Mouse (Mus musculus) intestine, postnatal 0 days (tissue): ENCODE measurements around the gene Farp1. TPM values are rescaled to one million over a fixed set of nuclear protein-coding genes. Genes with fewer than 3 reads are reported as not detected.

Source experiments
- ATAC-seq: fragments of 200-750 bp; cut with Nextera tagmentation; 2 replicates; pipeline ENCODE4 v1.8.0; 2017; ENCODE audit warnings: mild to moderate bottlenecking, moderate TSS enrichment, moderate library complexity
- H3K27ac ChIP-seq: fragments of 300-500 bp; sonication (generic); 2 replicates; pipeline ENCODE4 v1.5.1; 2014; ENCODE audit warnings: mild to moderate bottlenecking, low read depth, low read length, moderate library complexity
- H3K27me3 ChIP-seq: fragments of 300-500 bp; sonication (generic); replicated peaks from 2 replicates; pipeline ENCODE4 v1.6.1; 2014; ENCODE audit warnings: low read length, mixed read lengths; ENCODE audit not compliant: control insufficient read depth, insufficient read depth
- H3K36me3 ChIP-seq: fragments of 300-500 bp; sonication (generic); 2 replicates; pipeline ENCODE4 v1.6.1; 2014; ENCODE audit warnings: mild to moderate bottlenecking, moderate library complexity; ENCODE audit not compliant: control insufficient read depth, insufficient read depth
- H3K4me1 ChIP-seq: fragments of 300-500 bp; sonication (generic); replicated peaks from 2 replicates; pipeline ENCODE4 v1.6.1; 2014; ENCODE audit warnings: antibody characterized with exemption, low read length, mixed read lengths; ENCODE audit not compliant: control insufficient read depth, insufficient read depth
- H3K4me2 ChIP-seq: fragments of 300-500 bp; sonication (generic); replicated peaks from 2 replicates; pipeline ENCODE4 v1.6.1; 2014; ENCODE audit warnings: low read depth, mild to moderate bottlenecking, moderate library complexity
- H3K4me3 ChIP-seq: fragments of 300-500 bp; sonication (generic); 2 replicates; pipeline ENCODE4 v1.5.1; 2014; ENCODE audit warnings: low read depth, low read length
- H3K9ac ChIP-seq: fragments of 300-500 bp; sonication (generic); 2 replicates; pipeline ENCODE4 v1.6.1; 2014; ENCODE audit warnings: mild to moderate bottlenecking, low read depth, low read length
- H3K9me3 ChIP-seq: fragments of 300-500 bp; sonication (generic); 2 replicates; pipeline ENCODE4 v1.6.1; 2016; ENCODE audit warnings: mixed run types; ENCODE audit not compliant: control insufficient read depth
- CTCF ChIP-seq: sonication (generic); IDR thresholded peaks from 2 replicates; pipeline ENCODE4 v1.5.1; 2016; ENCODE audit warnings: low read depth, mild to moderate bottlenecking, control low read depth, antibody characterized with exemption, moderate library complexity
- WGBS: fragments of 180-500 bp; shearing (Covaris S2); extraction: QIAGEN DNeasy Blood & Tissue Kit; methylation state at CpG from one replicate; pipeline ENCODE4 v1.1.7; 2014; 5-methylcytosine and 5-hydroxymethylcytosine counted together
- polyA plus RNA-seq: library from polyadenylated mRNA; unstranded; fragments of >200 nt; fragmentation: Nextera tagmentation; extraction: Ambion mirVana; gene quantifications from 2 replicates; pipeline ENCODE4 v1.2.1, GENCODE M21; 2015

Gene Farp1
- polyA plus RNA-seq, 1 experiment from 2014 or later = 4.9 TPM

DNA sequence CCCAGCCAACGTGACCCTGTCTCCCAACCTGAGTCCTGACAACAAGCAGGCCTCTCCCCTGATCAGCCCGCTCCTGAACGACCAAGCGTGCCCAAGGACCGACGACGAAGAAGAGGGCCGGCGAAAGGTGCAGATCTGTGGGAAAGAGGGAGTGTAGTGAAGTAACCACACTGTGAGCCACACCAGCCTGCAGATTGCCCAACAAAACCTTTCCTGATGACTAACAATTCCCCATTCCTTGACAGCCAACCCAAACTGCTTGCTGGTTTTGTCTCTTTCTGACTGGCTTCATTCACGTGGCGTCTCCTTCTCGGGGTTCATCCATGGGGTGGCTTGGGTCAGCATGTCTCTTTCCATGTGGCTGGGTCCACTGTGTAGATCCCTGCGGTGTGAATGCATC is 220.5 kb downstream of the Farp1 start:
- no peak for TF ChIP-seq CTCF
- Histone ChIP-seq H3K4me2 (no peak overlapping the region), H3K36me3 (peaks cover 21% of the 10 kb centered on the region), H3K9ac (no peak overlapping the region), H3K4me3 (no peak overlapping the region), H3K4me1 (no peaks in the 10 kb centered on the region), H3K27ac (no peak overlapping the region), H3K9me3 (no peaks in the 10 kb centered on the region), H3K27me3 (no peaks in the 10 kb centered on the region)
- ATAC-seq = no peak
- 89% methylated on average over 13 of the region's 13 CpGs for WGBS

DNA sequence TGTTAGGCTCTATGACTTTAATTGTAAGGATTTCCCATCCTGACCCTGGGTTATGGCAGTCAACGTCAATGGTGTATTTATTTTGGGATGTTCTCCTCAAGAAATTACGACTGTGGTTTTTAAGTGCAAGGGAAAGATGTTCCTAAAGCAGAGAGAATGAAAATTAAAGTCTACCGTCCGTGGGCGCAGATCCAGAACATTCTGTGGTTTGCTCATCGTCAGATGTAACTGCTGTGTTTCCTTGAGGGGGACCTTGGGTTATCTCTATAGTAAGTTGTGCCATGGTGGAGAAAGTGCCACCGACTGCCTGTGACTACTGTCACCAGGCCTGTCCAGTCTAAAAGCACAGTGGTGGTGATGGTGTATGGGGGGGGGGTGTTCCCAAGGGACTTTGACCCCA is 221.9 kb downstream of the Farp1 start:
- H3K9ac ChIP-seq = no peak overlapping the region
- no peak for TF ChIP-seq CTCF
- no peak for ATAC-seq
- H3K4me3 ChIP-seq = no peak overlapping the region
- WGBS = 84% methylated on average over 7 of the region's 7 CpGs
- no peaks in the 10 kb centered on the region for H3K27me3 ChIP-seq
- no peak overlapping the region for H3K4me2 ChIP-seq
- no peaks in the 10 kb centered on the region for H3K4me1 ChIP-seq
- H3K27ac ChIP-seq = no peak overlapping the region
- H3K9me3 ChIP-seq = no peaks in the 10 kb centered on the region
- H3K36me3 ChIP-seq = peaks cover 20% of the 10 kb centered on the region

DNA sequence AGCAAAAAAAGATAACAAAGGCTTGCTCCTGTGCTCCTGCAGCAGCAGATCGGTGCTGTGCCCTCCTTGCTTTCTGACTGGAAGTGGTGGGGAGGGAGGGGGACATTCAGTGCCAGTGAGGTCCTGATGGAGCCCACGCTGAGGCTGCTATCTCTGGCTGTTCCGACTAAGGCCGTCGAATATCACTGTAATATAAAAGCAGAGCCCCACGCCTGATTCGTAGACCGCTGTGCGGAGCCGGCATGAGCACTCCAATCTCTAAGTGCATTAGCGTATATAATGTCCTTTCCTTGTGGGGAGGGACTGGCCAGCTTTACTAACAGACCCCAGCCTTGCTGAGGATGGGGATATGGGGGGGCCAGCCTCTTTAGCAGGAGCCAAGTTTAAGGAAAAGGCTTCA is 224.3 kb downstream of the Farp1 start:
- peaks cover 22% of the 10 kb centered on the region for H3K36me3 ChIP-seq
- H3K4me1 ChIP-seq = no peaks in the 10 kb centered on the region
- 86% methylated on average over 11 of the region's 11 CpGs for WGBS
- no peak overlapping the region for H3K4me2 ChIP-seq
- H3K27me3 ChIP-seq = no peaks in the 10 kb centered on the region
- no peak for TF ChIP-seq CTCF
- H3K9me3 ChIP-seq = no peaks in the 10 kb centered on the region
- ATAC-seq = no peak
- H3K4me3 ChIP-seq = no peak overlapping the region
- H3K9ac ChIP-seq = no peak overlapping the region
- H3K27ac ChIP-seq = no peak overlapping the region

DNA sequence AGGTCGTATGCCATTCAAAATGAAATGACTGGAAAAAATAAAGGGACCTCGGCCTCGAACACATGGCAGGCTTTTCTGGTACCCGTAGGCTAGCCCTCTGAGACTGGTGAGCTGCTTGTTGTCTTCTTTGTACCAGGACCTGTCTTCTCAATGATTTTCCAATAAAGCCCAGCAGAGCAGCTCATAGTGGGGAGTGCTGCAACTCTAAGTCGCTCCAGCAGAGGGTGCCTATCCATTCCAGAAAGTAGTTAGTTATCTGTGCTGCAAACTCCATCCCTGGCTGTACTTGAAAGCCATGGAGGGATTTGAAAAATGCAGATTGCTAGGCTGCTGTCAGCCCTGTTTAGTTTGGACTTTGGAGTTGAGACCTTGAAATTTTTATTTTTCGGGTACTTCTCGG is 224.8 kb downstream of the Farp1 start:
- no peaks in the 10 kb centered on the region for H3K4me1 ChIP-seq
- H3K9me3 ChIP-seq = no peaks in the 10 kb centered on the region
- ATAC-seq = no peak
- H3K4me3 ChIP-seq = no peak overlapping the region
- H3K27ac ChIP-seq = no peak overlapping the region
- no peaks in the 10 kb centered on the region for H3K27me3 ChIP-seq
- H3K4me2 ChIP-seq = no peak overlapping the region
- TF ChIP-seq CTCF = peak; percentile 80
- H3K36me3 ChIP-seq = peaks cover 22% of the 10 kb centered on the region
- H3K9ac ChIP-seq = no peak overlapping the region
- WGBS = 65% methylated on average over 7 of the region's 7 CpGs

DNA sequence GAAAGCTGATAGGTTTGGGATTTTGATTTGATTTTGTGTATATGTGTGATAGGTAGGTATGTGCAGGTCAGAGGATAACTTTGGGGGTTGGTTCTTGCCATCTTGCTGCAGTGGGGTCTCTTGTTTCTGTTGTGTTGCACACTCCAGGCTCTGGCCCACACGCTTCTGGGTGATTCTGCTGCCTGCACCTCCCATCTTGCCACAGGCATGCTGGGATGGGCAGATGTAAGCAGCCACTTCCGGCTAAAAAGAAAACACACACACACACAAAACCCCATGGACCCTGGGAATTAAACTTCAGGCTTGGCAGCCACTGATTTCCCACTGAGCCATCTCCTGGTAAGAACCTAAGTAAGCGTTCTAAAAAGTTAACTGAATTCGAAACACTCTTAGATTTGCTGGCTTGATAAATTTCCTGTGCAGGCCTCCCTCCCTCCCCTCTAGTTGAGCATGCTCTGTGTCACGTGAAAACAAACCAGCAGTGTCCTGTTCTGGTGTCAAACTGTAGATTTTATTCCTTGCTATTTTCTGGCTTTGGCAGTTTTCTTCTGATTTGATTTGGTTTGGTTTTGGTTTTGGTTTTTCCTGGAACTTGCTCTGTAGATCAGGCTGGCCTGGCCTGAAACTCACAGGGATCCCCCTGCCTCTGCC is 226.4 kb downstream of the Farp1 start:
- Histone ChIP-seq H3K36me3 (peaks cover 24% of the 10 kb centered on the region), H3K4me2 (no peak overlapping the region), H3K4me1 (no peaks in the 10 kb centered on the region), H3K9me3 (no peaks in the 10 kb centered on the region), H3K27ac (no peak overlapping the region), H3K27me3 (no peaks in the 10 kb centered on the region), H3K4me3 (no peak overlapping the region), H3K9ac (no peak overlapping the region)
- no peak for TF ChIP-seq CTCF
- no peak for ATAC-seq
- WGBS = 73% methylated on average over 5 of the region's 5 CpGs

DNA sequence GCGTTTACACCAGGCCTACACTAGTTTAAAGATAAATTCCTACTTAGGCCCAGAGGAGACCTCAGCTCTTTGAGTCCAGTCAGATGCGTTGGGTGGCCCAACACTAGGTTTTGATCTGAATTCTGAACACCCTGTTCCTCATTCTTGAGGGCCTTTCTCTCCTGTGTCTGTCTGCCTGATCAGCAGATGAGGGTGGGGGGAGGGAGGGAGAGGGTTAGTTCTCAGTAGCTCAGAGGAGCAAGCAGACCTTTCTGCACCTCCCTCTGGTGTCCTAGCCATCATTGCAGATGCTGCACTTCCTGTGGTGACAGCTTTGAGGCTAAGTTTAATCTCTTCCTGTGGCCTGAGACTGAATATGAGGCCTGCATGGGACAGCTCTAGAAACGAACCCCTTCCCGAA is 227.6 kb downstream of the Farp1 start:
- Histone ChIP-seq H3K4me2 (no peak overlapping the region), H3K4me3 (no peak overlapping the region), H3K9ac (no peak overlapping the region), H3K4me1 (no peaks in the 10 kb centered on the region), H3K27ac (no peak overlapping the region), H3K27me3 (no peaks in the 10 kb centered on the region), H3K9me3 (no peaks in the 10 kb centered on the region), H3K36me3 (peaks cover 30% of the 10 kb centered on the region)
- WGBS = 85% methylated on average over 4 of the region's 4 CpGs
- no peak for ATAC-seq
- no peak for TF ChIP-seq CTCF

DNA sequence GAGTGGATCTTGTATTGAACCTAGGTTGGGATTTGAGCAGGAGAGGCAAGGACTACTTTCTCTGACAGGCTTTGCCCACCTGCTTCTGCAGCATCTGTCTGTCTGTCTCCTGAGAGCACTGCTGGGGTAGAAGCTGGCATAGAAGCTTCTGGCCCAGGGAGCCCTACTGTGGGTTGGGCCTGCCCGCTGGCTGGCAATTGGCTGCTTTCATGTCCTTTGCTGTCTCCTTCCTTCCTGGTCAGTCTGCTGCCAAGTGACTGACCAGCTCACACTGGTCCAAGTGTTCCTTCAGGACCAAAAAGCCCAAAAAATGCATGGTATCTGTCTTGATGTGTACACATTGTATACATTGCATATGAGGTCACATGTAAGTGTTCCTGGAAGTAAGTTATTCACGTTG is 228.9 kb downstream of the Farp1 start:
- no peaks in the 10 kb centered on the region for H3K4me1 ChIP-seq
- no peaks in the 10 kb centered on the region for H3K27me3 ChIP-seq
- no peaks in the 10 kb centered on the region for H3K9me3 ChIP-seq
- no peak overlapping the region for H3K27ac ChIP-seq
- no peak overlapping the region for H3K9ac ChIP-seq
- H3K36me3 ChIP-seq = peaks cover 24% of the 10 kb centered on the region; the same call in 1 of the 2 replicates
- no peak overlapping the region for H3K4me3 ChIP-seq
- H3K4me2 ChIP-seq = no peak overlapping the region
- ATAC-seq = peak; percentile 38
- TF ChIP-seq CTCF = no peak
- 57% methylated on average over 2 of the region's 2 CpGs for WGBS
